Mouse (Mus musculus): ENCODE data around the gene Zc3h12c. TPM values are rescaled to one million over a fixed set of nuclear protein-coding genes. Genes with fewer than 3 reads are reported as not detected.

Gene Zc3h12c
- total and polyA plus RNA-seq, 3 experiments: 1.3 TPM; not detected in 1

DNA sequence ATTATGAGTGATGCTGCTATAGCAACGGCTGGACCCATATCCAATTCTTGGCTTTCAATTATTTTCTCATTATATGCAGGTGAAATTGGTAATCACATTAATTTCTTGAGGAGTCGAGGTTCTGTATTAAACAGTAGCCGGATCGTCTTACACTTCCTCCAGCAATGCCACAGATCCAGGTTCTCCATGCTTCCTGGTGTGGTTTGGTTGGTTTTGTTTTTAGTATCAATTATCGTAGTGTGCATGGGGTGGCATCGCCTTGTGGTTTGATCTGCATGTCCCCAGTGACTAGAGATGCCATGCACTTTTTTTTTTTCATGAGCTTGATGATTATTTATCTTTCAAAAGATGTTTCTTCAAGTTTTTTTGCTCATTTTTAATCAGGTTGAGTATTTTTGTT, 44.0 kb upstream of the Zc3h12c start:
- Histone ChIP-seq H3K9ac (ENCODE audit: control insufficient read depth, low read depth, low read length, poor library complexity, severe bottlenecking) (no peak overlapping the region), H3K36me3 (ENCODE audit: control insufficient read depth in 1 of 2, insufficient read depth in 2 of 2, low read length in 2 of 2) (no peaks in the 10 kb centered on the region), H3K79me2 (ENCODE audit: control insufficient read depth, insufficient read depth, low read length, poor library complexity) (no peaks in the 10 kb centered on the region), H3K4me1 (ENCODE audit: control insufficient read depth in 1 of 2, insufficient read depth in 2 of 2, low read length in 2 of 2) (no peaks in the 10 kb centered on the region), H3K9me3 (replicated peaks; ENCODE audit: insufficient read depth, low read length) (no peaks in the 10 kb centered on the region), H3K27ac (ENCODE audit: control insufficient read depth, low read depth, low read length) (no peak overlapping the region), H3K4me3 (ENCODE audit: control insufficient read depth in 1 of 2, insufficient read depth in 1 of 2, low read depth in 2 of 2, low read length in 2 of 2) (no peak overlapping the region), H3K27me3 (ENCODE audit: control insufficient read depth in 1 of 2, insufficient read depth in 2 of 2, low read length in 2 of 2) (peaks cover 3 to 7% of the 10 kb centered on the region in 2 experiments)
- TF ChIP-seq ZNF384 (IDR thresholded peaks at IDR 0.05; ENCODE audit: low read depth, low read length) (no peak), CTCF (IDR thresholded peaks at IDR 0.05 in 2 of 3, conservative IDR thresholded peaks at IDR 0.05 in 1 of 3; ENCODE audit: control insufficient read depth in 1 of 3, insufficient read depth in 1 of 3, low read depth in 2 of 3, low read length in 3 of 3, poor library complexity in 1 of 3, severe bottlenecking in 1 of 3) (no peak), CHD1 (IDR thresholded peaks at IDR 0.05; ENCODE audit: low read depth, low read length) (no peak), SIN3A (IDR thresholded peaks at IDR 0.05; ENCODE audit: low read length) (no peak), RCOR1 (IDR thresholded peaks at IDR 0.05; ENCODE audit: low read depth, low read length) (no peak), TCF12 (IDR thresholded peaks at IDR 0.05; ENCODE audit: low read depth, low read length) (no peak), POLR2AphosphoS5 (IDR thresholded peaks at IDR 0.05; ENCODE audit: borderline replicate concordance, low read depth, low read length) (no peak), USF2 (IDR thresholded peaks at IDR 0.05; ENCODE audit: borderline replicate concordance in 1 of 2, insufficient read depth in 1 of 2, low read depth in 1 of 2, low read length in 2 of 2) (no peak), ETS1 (IDR thresholded peaks at IDR 0.05; ENCODE audit: low read depth, low read length) (no peak)
- no peak for DNase-seq (ENCODE audit: low read depth, low spot score)

DNA sequence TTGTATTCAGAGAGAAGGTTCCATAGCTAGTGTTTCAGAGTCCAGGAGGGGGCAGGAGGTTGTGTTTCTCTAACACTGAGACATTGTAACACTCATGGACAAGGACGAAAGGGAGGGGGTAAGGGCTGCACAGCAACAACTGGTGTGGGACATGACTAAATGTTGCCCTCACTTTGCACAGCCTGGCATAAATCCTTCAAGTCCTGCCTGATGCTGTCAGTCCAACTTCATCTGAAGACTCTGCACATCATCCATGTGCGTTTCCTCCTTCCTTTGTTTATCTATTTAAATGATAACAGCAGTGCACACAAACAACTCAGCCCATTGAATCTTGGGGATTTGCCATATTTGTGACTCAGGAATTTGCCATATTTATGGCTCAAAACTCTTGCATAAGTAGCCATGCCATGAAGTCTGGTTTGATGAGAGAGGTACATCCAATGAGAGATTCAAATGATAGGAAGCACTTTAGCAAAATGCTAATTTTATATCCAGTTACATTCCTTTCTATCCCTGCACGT, 40.2 kb upstream of the Zc3h12c start:
- TF ChIP-seq GABPA (IDR thresholded peaks at IDR 0.05; ENCODE audit: low read depth, low read length) (no peak), JUND (IDR thresholded peaks at IDR 0.05; ENCODE audit: low read depth, low read length) (no peak), CTCF (IDR thresholded peaks at IDR 0.05 in 2 of 3, conservative IDR thresholded peaks at IDR 0.05 in 1 of 3; ENCODE audit: control insufficient read depth in 1 of 3, insufficient read depth in 1 of 3, low read depth in 2 of 3, low read length in 3 of 3, poor library complexity in 1 of 3, severe bottlenecking in 1 of 3) (no peak), MAX (IDR thresholded peaks at IDR 0.05; ENCODE audit: low read length) (no peak), MYB (IDR thresholded peaks at IDR 0.05; ENCODE audit: low read depth, low read length) (no peak), MAFK (IDR thresholded peaks at IDR 0.05; ENCODE audit: borderline replicate concordance, low read depth, low read length) (no peak), USF2 (IDR thresholded peaks at IDR 0.05; ENCODE audit: borderline replicate concordance in 1 of 2, insufficient read depth in 1 of 2, low read depth in 1 of 2, low read length in 2 of 2) (no peak), ELF1 (IDR thresholded peaks at IDR 0.05; ENCODE audit: low read depth, low read length) (no peak), SMC3 (IDR thresholded peaks at IDR 0.05; ENCODE audit: low read depth, low read length) (no peak), ZKSCAN1 (IDR thresholded peaks at IDR 0.05; ENCODE audit: low read depth, low read length) (no peak), E2F4 (IDR thresholded peaks at IDR 0.05; ENCODE audit: borderline replicate concordance, low read depth, low read length) (no peak), NRF1 (IDR thresholded peaks at IDR 0.05; ENCODE audit: insufficient read depth, low read depth, low read length, poor library complexity, severe bottlenecking) (no peak), UBTF (IDR thresholded peaks at IDR 0.05; ENCODE audit: borderline replicate concordance, insufficient read depth, low read depth, low read length) (no peak)
- Histone ChIP-seq H3K4me1 (ENCODE audit: control insufficient read depth in 1 of 2, insufficient read depth in 2 of 2, low read length in 2 of 2) (no peaks in the 10 kb centered on the region), H3K9ac (ENCODE audit: control insufficient read depth, low read depth, low read length, poor library complexity, severe bottlenecking) (no peak overlapping the region), H3K27me3 (ENCODE audit: control insufficient read depth in 1 of 2, insufficient read depth in 2 of 2, low read length in 2 of 2) (peaks cover 3 to 11% of the 10 kb centered on the region in 2 experiments), H3K79me2 (ENCODE audit: control insufficient read depth, insufficient read depth, low read length, poor library complexity) (no peaks in the 10 kb centered on the region), H3K36me3 (ENCODE audit: control insufficient read depth in 1 of 2, insufficient read depth in 2 of 2, low read length in 2 of 2) (no peaks in the 10 kb centered on the region), H3K9me3 (replicated peaks; ENCODE audit: insufficient read depth, low read length) (no peaks in the 10 kb centered on the region), H3K4me3 (ENCODE audit: control insufficient read depth in 1 of 2, insufficient read depth in 1 of 2, low read depth in 2 of 2, low read length in 2 of 2) (no peak overlapping the region), H3K27ac (ENCODE audit: control insufficient read depth, low read depth, low read length) (no peak overlapping the region)
- DNase-seq (ENCODE audit: low read depth, low spot score): no peak

Data from MEL (cell line).